Mouse (Mus musculus) C2C12 (cell line): ENCODE data around the gene Rab36. TPM values are rescaled to one million over a fixed set of nuclear protein-coding genes. Genes with fewer than 3 reads are reported as not detected.

ENCODE experiments used
- H3K27me3 ChIP-seq: one replicate; pipeline ENCODE4 v1.6.1; 2011; ENCODE audit not compliant: control insufficient read depth, insufficient read depth, insufficient read length
- H3K36me3 ChIP-seq: one replicate; pipeline ENCODE4 v1.6.1; 2011; ENCODE audit not compliant: control insufficient read depth, insufficient read depth
- H3K4me3 ChIP-seq: one replicate; pipeline ENCODE4 v1.5.1; 2011; ENCODE audit warnings: mild to moderate bottlenecking, control low read depth; ENCODE audit not compliant: poor library complexity, insufficient read depth, severe bottlenecking
- H3K79me2 ChIP-seq: one replicate; pipeline ENCODE4 v1.6.1; 2011; ENCODE audit not compliant: control insufficient read depth, insufficient read depth
- H3K79me3 ChIP-seq: one replicate; pipeline ENCODE4 v1.6.1; 2011; ENCODE audit warnings: low read depth, control low read depth
- H3ac ChIP-seq: one replicate; pipeline ENCODE3; 2011; ENCODE audit warnings: low read depth; ENCODE audit not compliant: control insufficient read depth, insufficient read length
- CEBPB ChIP-seq: IDR thresholded peaks from one replicate; pipeline ENCODE4 v1.6.1; 2011; ENCODE audit warnings: low read depth, mild to moderate bottlenecking, control low read depth, moderate library complexity
- CTCF ChIP-seq: IDR thresholded peaks from one replicate; pipeline ENCODE4 v1.5.1; 2011; ENCODE audit not compliant: control insufficient read depth, insufficient read depth, insufficient read length
- FOSL1 ChIP-seq: IDR thresholded peaks from one replicate; pipeline ENCODE4 v1.8.0; 2011; ENCODE audit warnings: mild to moderate bottlenecking, low read length; ENCODE audit not compliant: poor library complexity, insufficient read depth, severe bottlenecking
- MAX ChIP-seq: IDR thresholded peaks from one replicate; pipeline ENCODE4 v1.6.1; 2011; ENCODE audit warnings: mild to moderate bottlenecking, control low read depth
- MYOD1 ChIP-seq: IDR thresholded peaks from one replicate; pipeline ENCODE4 v1.6.1; 2011; ENCODE audit warnings: low read depth; ENCODE audit not compliant: control insufficient read depth, insufficient read length
- MYOG ChIP-seq: IDR thresholded peaks from one replicate; pipeline ENCODE4 v1.6.1; 2011; ENCODE audit not compliant: control insufficient read depth, insufficient read length; ENCODE audit errors: extremely low read depth
- USF1 ChIP-seq: IDR thresholded peaks from one replicate; pipeline ENCODE4 v1.6.1; 2011; ENCODE audit warnings: low read depth, mild to moderate bottlenecking, control low read depth, moderate library complexity
- polyA plus RNA-seq: library from polyadenylated mRNA; unstranded; fragments of >200 nt; fragmentation: generic; extraction: Trizol; gene quantifications from one replicate; pipeline ENCODE4 v1.2.1, GENCODE M21; 2012; ENCODE audit warnings: missing spikeins

Gene Rab36
- polyA plus RNA-seq, 1 experiment, result 0.67 TPM

DNA sequence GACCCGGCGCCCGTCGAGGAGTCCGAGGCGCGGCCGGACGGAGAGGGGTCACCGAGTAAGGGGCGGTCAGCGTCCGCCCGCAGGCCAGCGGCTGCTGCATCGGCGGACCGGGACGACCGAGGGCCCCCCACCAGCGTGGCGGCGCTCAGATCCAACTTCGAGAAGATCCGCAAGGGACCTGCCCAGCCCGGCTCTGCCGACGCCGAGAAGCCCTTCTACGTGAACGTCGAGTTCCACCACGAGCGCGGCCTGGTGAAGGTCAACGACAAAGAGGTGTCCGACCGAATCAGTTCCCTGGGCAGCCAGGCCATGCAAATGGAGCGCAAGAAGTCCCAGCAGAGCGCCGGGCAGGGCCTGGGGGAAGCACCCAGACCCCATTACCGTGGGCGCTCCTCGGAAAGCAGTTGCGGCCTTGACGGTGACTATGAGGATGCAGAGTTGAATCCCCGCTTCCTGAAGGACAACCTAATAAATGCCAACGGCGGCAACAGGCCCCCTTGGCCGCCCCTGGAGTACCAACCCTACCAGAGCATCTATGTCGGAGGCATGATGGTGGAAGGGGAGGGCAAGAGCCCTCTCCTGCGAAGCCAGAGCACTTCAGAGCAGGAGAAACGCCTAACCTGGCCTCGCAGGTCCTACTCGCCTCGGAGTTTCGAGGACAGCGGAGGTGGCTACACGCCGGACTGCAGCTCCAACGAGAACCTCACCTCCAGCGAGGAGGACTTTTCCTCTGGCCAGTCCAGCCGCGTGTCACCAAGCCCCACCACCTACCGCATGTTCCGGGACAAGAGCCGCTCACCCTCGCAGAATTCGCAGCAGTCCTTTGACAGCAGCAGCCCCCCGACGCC lies 24.7 kb downstream of the Rab36 start:
- no peak for TF ChIP-seq MYOG
- peaks cover 47% of the 10 kb centered on the region for H3K79me3 ChIP-seq

DNA sequence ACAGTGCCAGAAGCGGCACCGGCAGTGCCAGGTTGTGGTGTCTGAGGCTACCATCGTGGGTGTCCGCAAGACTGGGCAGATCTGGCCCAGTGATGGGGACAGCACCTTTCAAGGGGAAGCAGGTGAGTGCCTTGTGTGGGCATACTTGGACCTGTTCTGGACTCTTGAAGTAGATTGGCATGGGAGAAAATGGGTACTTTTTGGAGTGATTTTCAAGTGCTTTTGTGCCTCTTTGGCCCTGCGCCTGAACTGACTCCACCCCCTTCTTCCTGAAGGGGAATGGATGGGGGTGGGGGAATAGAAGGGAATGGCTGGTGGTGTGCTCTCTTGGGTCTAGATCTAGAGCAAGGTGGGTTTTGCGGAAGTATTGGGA lies 25.3 kb downstream of the Rab36 start:
- H3K27me3 ChIP-seq, result no peaks in the 10 kb centered on the region
- TF ChIP-seq CTCF (no peak), USF1 (no peak), MAX (no peak), FOSL1 (no peak), MYOD1 (no peak), MYOG (no peak), CEBPB (no peak)
- H3K79me3 ChIP-seq, result peaks cover 51% of the 10 kb centered on the region
- H3K4me3 ChIP-seq, result peak overlapping the region; percentile 18
- H3ac ChIP-seq, result no peak overlapping the region
- H3K36me3 ChIP-seq, result peaks cover 5% of the 10 kb centered on the region
- H3K79me2 ChIP-seq, result peaks cover 65% of the 10 kb centered on the region

More for the DNA sequence above, 24.7 kb downstream of the Rab36 start:
- Histone ChIP-seq H3ac (no peak overlapping the region), H3K79me2 (peaks cover 59% of the 10 kb centered on the region), H3K36me3 (peaks cover 5% of the 10 kb centered on the region), H3K27me3 (no peaks in the 10 kb centered on the region), H3K4me3 (peak overlapping the region; percentile 65)

DNA sequence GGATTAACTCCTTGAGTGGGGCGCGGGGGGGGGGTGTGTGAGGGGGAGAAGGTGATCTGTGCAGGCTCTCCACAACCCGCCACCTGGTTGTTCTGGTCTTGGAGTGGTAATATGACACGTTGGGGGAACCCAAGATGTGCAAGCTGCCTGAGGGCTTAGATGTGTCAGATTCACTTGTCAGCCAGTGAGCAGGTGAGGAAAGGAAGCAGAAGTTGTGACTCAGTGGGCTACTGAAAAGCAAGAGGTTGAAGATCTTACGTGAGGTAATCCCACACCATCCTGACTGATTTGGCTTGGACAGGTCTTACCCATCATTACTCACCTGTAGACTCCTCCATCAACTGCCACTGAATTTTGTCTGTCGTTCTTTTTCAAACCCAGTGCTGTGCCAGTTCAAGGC lies 25.8 kb downstream of the Rab36 start:
- peaks cover 53% of the 10 kb centered on the region for H3K79me3 ChIP-seq
- H3K36me3 ChIP-seq, result peaks cover 5% of the 10 kb centered on the region
- H3K27me3 ChIP-seq, result no peaks in the 10 kb centered on the region
- no peak overlapping the region for H3K4me3 ChIP-seq
- H3K79me2 ChIP-seq, result peaks cover 69% of the 10 kb centered on the region
- TF ChIP-seq CEBPB, result no peak
- no peak for TF ChIP-seq MYOD1
- no peak for TF ChIP-seq MYOG
- TF ChIP-seq CTCF, result no peak
- no peak for TF ChIP-seq MAX
- TF ChIP-seq FOSL1, result no peak
- H3ac ChIP-seq, result no peak overlapping the region

DNA sequence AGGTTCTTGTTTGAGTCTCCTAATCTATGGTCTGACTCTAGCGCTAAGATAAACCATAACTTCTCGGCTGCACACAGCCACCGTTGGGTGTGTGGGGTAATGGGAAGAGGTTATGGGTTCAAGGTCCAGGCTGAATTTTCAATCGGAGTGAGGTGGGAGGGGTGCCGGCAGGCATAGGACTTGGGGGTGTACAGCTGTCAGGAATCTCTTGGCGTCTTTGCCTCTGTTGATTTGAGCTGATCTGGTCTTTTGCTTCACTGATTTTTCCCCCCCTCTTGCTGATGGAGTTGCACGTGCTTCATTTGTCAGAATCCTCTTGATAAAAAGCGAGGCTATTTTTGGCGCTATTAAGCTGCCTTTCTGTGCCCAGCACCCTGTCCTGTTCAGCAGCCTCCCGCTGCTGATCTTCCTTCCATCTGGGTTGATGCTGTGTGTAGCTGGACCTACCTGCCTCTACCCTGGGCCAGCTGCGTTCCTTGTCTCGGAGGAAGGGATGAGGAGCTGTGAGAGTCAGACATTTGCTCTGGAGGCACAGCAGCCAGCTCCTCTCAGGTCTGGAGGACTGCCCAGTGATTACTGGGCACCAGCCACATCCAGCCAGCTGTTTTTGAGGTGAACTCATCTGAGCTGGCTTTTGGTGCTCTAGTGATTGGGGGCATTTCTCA lies 26.6 kb downstream of the Rab36 start:
- H3K79me2 ChIP-seq, result peaks cover 78% of the 10 kb centered on the region
- H3ac ChIP-seq, result no peak overlapping the region
- H3K79me3 ChIP-seq, result peaks cover 54% of the 10 kb centered on the region
- peaks cover 5% of the 10 kb centered on the region for H3K36me3 ChIP-seq
- H3K27me3 ChIP-seq, result no peaks in the 10 kb centered on the region
- TF ChIP-seq CEBPB, result no peak
- TF ChIP-seq USF1, result no peak
- TF ChIP-seq MAX, result no peak
- peak; percentile 19 for TF ChIP-seq MYOD1
- TF ChIP-seq FOSL1, result no peak
- no peak for TF ChIP-seq CTCF
- no peak overlapping the region for H3K4me3 ChIP-seq

DNA sequence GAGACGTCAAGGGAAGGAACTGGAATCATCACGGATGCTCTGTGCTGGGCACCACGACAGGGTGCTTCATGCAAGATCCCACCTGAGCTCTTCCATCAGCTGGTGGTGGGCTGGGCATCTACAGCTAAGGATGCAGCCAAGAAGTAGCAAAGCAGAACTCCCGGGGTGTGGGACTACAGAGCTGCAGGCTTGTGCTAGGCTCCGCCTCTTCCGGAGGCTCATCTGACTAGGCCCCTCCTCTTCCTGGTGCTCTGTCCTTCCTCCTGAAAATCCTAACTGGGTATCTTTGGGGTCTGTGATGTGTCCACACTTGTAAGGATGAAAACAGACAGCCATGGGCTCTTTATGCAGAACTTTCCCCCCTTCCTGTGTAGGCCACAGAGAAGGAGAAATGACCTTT lies 28.8 kb downstream of the Rab36 start:
- Histone ChIP-seq H3K27me3 (no peaks in the 10 kb centered on the region), H3K79me2 (peaks cover 100% of the 10 kb centered on the region), H3K4me3 (no peak overlapping the region), H3K36me3 (peaks cover 5% of the 10 kb centered on the region), H3K79me3 (peaks cover 69% of the 10 kb centered on the region), H3ac (no peak overlapping the region)
- no peak for TF ChIP-seq CTCF
- TF ChIP-seq MAX, result no peak
- TF ChIP-seq USF1, result no peak
- TF ChIP-seq FOSL1, result no peak
- no peak for TF ChIP-seq MYOG
- TF ChIP-seq CEBPB, result no peak
- no peak for TF ChIP-seq MYOD1

DNA sequence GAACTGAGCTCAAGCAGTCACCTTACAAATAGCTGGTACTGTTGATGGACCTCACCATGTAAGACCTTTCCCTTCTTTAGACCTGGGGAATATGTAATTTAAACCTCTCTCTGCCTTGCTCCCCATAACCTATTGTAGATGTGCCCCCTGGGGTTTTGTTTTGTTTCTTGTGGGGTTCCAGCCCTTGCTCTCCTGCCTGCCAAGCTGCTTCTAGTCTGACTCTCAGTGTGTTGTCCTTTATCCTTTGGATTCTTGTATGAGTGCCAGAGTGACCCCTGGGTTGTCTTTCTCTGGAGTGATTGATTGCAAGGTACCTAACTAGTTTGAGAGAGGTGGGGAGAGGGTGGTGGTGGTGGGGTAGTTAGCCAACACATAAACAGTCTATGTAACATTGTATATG lies 30.6 kb downstream of the Rab36 start:
- TF ChIP-seq MYOD1 (no peak), CEBPB (no peak), FOSL1 (no peak), MAX (no peak), USF1 (no peak), CTCF (no peak), MYOG (no peak)
- Histone ChIP-seq H3K36me3 (peaks cover 5% of the 10 kb centered on the region), H3K79me3 (peaks cover 61% of the 10 kb centered on the region), H3K27me3 (no peaks in the 10 kb centered on the region), H3ac (no peak overlapping the region), H3K79me2 (peaks cover 100% of the 10 kb centered on the region), H3K4me3 (no peak overlapping the region)
